Mouse (Mus musculus) Patski (cell line): ENCODE data around the gene 1110059E24Rik. TPM values are rescaled to one million over a fixed set of nuclear protein-coding genes. Genes with fewer than 3 reads are reported as not detected.
"Not testable (repeated sequence)": the region's sequence is repeated elsewhere in the genome, so short reads cannot be mapped to it uniquely, and the experiment has no call there.

Source experiments
- ATAC-seq: fragments of 100-300 bp; one replicate; pipeline ENCODE4 v1.8.0; 2021
- CTCF ChIA-PET: fragments of 350-600 bp; sonication (Branson Sonifier 250); formaldehyde crosslinking; loops from one replicate; lab custom pipeline; 2022; ENCODE audit warnings: inconsistent platforms; lab: Charles Lee
- POLR2A ChIA-PET: fragments of 350-600 bp; sonication (Branson Sonifier 250); formaldehyde crosslinking; loops from one replicate; lab custom pipeline; 2022; ENCODE audit warnings: antibody characterized with exemption, inconsistent platforms; lab: Charles Lee
- DNase-seq: peaks from one replicate; pipeline ENCODE4 v3.0.0-alpha.2; 2011; ENCODE audit warnings: low read depth, low spot score
- H3K27me3 ChIP-seq: fragments of 371-371 bp; one replicate; pipeline ENCODE4 v1.5.1; 2021
- CTCF ChIP-seq: fragments of 100-300 bp; IDR thresholded peaks from one replicate; pipeline ENCODE4 v1.5.1; 2021
- in situ Hi-C: fragments of 300-500 bp; cut with MboI; formaldehyde crosslinking; loops from 3 replicates; pipeline ENCODE4 v1.11.1; 2018; ENCODE audit warnings: low pct_unique_long_range_greater_than_20kb, mixed read lengths
- polyA plus RNA-seq: library from polyadenylated mRNA; unstranded; gene quantifications from one replicate; pipeline ENCODE4 v1.2.3, GENCODE M21; 2021

Gene 1110059E24Rik
- polyA plus RNA-seq, 1 experiment from 2014 or later, result 37.7 TPM

- no peak for DNase-seq
- no peak for ATAC-seq
- no peaks in the 10 kb centered on the region for H3K27me3 ChIP-seq
- ChIA-PET POLR2A (no interaction called here), CTCF (no interaction called here)
- in situ Hi-C loops, result no loop called here
- TF ChIP-seq CTCF, result no peak
These were observed 23.7 kb downstream of the 1110059E24Rik start for GRCm38 (mm10) chr19:21629030-21629429.

GRCm38 (mm10) chr19:21628440-21628839 is 24.3 kb downstream of the 1110059E24Rik start:
- POLR2A ChIA-PET, in situ Hi-C loops, H3K27me3 ChIP-seq, ATAC-seq, DNase-seq, CTCF ChIA-PET: not testable (repeated sequence)

GRCm38 (mm10) chr19:21626271-21626988 is 26.3 kb downstream of the 1110059E24Rik start:
- in situ Hi-C loops, result no loop called here
- CTCF ChIA-PET, result interaction anchor here (2.4 kb wide), 1 partner anchor 15 kb away, joined by 7 read pairs; no protein-coding TSS in a partner anchor
- no peak for ATAC-seq
- POLR2A ChIA-PET, result no interaction called here
- no peak for TF ChIP-seq CTCF
- no peaks in the 10 kb centered on the region for H3K27me3 ChIP-seq
- DNase-seq, result no peak

- CTCF ChIA-PET, result interaction anchor here (1.1 to 2.4 kb wide), 3 partner anchors 14 to 17 kb away, joined by 3 to 7 read pairs (median 3); no protein-coding TSS in a partner anchor
These were observed 28.6 kb downstream of the 1110059E24Rik start for GRCm38 (mm10) chr19:21624148-21624535.

GRCm38 (mm10) chr19:21623410-21624147 is 29.2 kb downstream of the 1110059E24Rik start:
- DNase-seq, result no peak
- CTCF ChIA-PET, result interaction anchor here (2.4 kb wide), 1 partner anchor 18 kb away, joined by 7 read pairs; no protein-coding TSS in a partner anchor
- in situ Hi-C loops, result no loop called here
- H3K27me3 ChIP-seq, result no peaks in the 10 kb centered on the region
- no peak for ATAC-seq
- TF ChIP-seq CTCF, result no peak
- POLR2A ChIA-PET, result no interaction called here

More at GRCm38 (mm10) chr19:21624148-21624535, 28.6 kb downstream of the 1110059E24Rik start:
- H3K27me3 ChIP-seq, result no peaks in the 10 kb centered on the region
- ATAC-seq (no peak), DNase-seq (no peak)
- no peak for TF ChIP-seq CTCF
- POLR2A ChIA-PET, result no interaction called here
- in situ Hi-C loops, result no loop called here

- in situ Hi-C loops, result no loop called here
- ChIA-PET POLR2A (no interaction called here), CTCF (no interaction called here)
- TF ChIP-seq CTCF, result no peak
- no peaks in the 10 kb centered on the region for H3K27me3 ChIP-seq
- no peak for ATAC-seq
- no peak for DNase-seq
These were observed 37.0 kb downstream of the 1110059E24Rik start for GRCm38 (mm10) chr19:21615801-21616200.

- ATAC-seq, result no peak
- POLR2A ChIA-PET, result interaction anchor here (0.6 to 0.7 kb wide), 2 partner anchors 40 to 108 kb away, joined by 3 read pairs; no protein-coding TSS in a partner anchor
- DNase-seq, result no peak
- no peaks in the 10 kb centered on the region for H3K27me3 ChIP-seq
- TF ChIP-seq CTCF, result no peak
- CTCF ChIA-PET, result no interaction called here
- in situ Hi-C loops, result no loop called here
These were observed 40.8 kb downstream of the 1110059E24Rik start for GRCm38 (mm10) chr19:21611725-21612575.

GRCm38 (mm10) chr19:21611297-21611696 is 41.5 kb downstream of the 1110059E24Rik start:
- no peak for DNase-seq
- POLR2A ChIA-PET, result no interaction called here
- ATAC-seq, result no peak

GRCm38 (mm10) chr19:21610240-21610639 is 42.5 kb downstream of the 1110059E24Rik start:
- ChIA-PET CTCF (interaction anchor here (0.6 kb wide), 1 partner anchor 15 kb away, joined by 3 read pairs; no protein-coding TSS in a partner anchor), POLR2A (no interaction called here)
- DNase-seq, result no peak
- no peak for ATAC-seq
- no peak for TF ChIP-seq CTCF
- no peaks in the 10 kb centered on the region for H3K27me3 ChIP-seq
- in situ Hi-C loops, result no loop called here

More at GRCm38 (mm10) chr19:21611297-21611696, 41.5 kb downstream of the 1110059E24Rik start:
- TF ChIP-seq CTCF, result no peak
- in situ Hi-C loops, result no loop called here
- CTCF ChIA-PET, result no interaction called here
- no peaks in the 10 kb centered on the region for H3K27me3 ChIP-seq

GRCm38 (mm10) chr19:21605294-21605693 is 47.5 kb downstream of the 1110059E24Rik start:
- DNase-seq, result no peak
- no peaks in the 10 kb centered on the region for H3K27me3 ChIP-seq
- CTCF ChIA-PET, result no interaction called here
- POLR2A ChIA-PET, result no interaction called here
- ATAC-seq, result no peak
- TF ChIP-seq CTCF, result no peak
- in situ Hi-C loops, result no loop called here
